In genomic region chr2:167468444-167468843, GRCm38 (mm10) we compare ENCODE assay signal across 12 mouse cellular contexts. TPM values are rescaled to one million over a fixed set of nuclear protein-coding genes. Genes with fewer than 3 reads are reported as not detected.
DNase-seq lines count a peak whose midpoint lies in the region; TF ChIP-seq lines count a peak whose summit lies in the region.
"Had no signal": no experiment of that assay in that cellular context is flagged by ENCODE, and none has a peak within 500 bp of the region (broad histone marks: within the 10 kb centered on the region; RNA-seq: fewer than 3 reads in every experiment).

No protein-coding gene starts in this region.

- H3K79me2 ChIP-seq in CH12.LX (replicated peaks; ENCODE audit: control insufficient read depth, extremely low read depth, insufficient read depth, poor library complexity, severe bottlenecking) (no peaks in the 10 kb centered on the region), macrophage (ENCODE audit: inconsistent target) (no peaks in the 10 kb centered on the region)

- H3K4me3 ChIP-seq in left cerebral cortex, adult 2 months = no peak overlapping the region
- H3K4me3 ChIP-seq in CH12.LX (replicated peaks in 1 of 3; ENCODE audit: low read depth in 2 of 3, low read length in 2 of 3, poor library complexity in 1 of 3) (no peak overlapping the region), ES-E14 (ENCODE audit: insufficient read depth in 1 of 2, low read depth in 1 of 2, low read length in 2 of 2, poor library complexity in 1 of 2, severe bottlenecking in 1 of 2) (no peak overlapping the region), macrophage (ENCODE audit: inconsistent target) (no peak overlapping the region)
- no peak overlapping the region for H3K4me3 ChIP-seq in heart, embryonic 10.5 days
- H3K4me3 ChIP-seq: liver, embryonic 15.5 days; megakaryocyte, embryonic 14.5 days; stomach, embryonic 15.5 days had no signal

- no peak overlapping the region for H3K9ac ChIP-seq in CH12.LX (ENCODE audit: insufficient read depth, low read depth)
- no peak overlapping the region for H3K9ac ChIP-seq in ES-E14 (ENCODE audit: insufficient read depth, low read depth, low read length, poor library complexity, severe bottlenecking)
- H3K9ac ChIP-seq: liver, embryonic 15.5 days; stomach, embryonic 15.5 days had no signal

- no peak; the same call in none of the 2 replicates for TF ChIP-seq RAD21 in CH12.LX (IDR thresholded peaks at IDR 0.05; ENCODE audit: low read depth, low read length)

- H3K4me1 ChIP-seq in CH12.LX (ENCODE audit: control insufficient read depth in 1 of 2, insufficient read depth in 2 of 2) (peaks cover 11 to 30% of the 10 kb centered on the region in 2 experiments), ES-E14 (ENCODE audit: control insufficient read depth in 2 of 2, insufficient read depth in 2 of 2, low read length in 2 of 2, poor library complexity in 1 of 2) (peaks cover 0 to 8% of the 10 kb centered on the region in 2 experiments; a peak in 1 of 4 replicates)
- no peaks in the 10 kb centered on the region for H3K4me1 ChIP-seq in heart, embryonic 10.5 days
- H3K4me1 ChIP-seq: liver, embryonic 15.5 days; stomach, embryonic 15.5 days had no signal

- in situ Hi-C loops in CH12.LX (cut with MboI; ENCODE audit: low pct_ligation_motif_present, low pct_unique_long_range_greater_than_20kb, low sequenced_read_pairs) (no loop called here), ES-E14 (cut with MboI; ENCODE audit: low sequenced_read_pairs in 2 of 2, unreplicated experiment in 2 of 2) (no loop called here)

- DNase-seq in left cerebral cortex, adult 2 months (ENCODE audit: extremely low spot score in 1 of 2, low spot score in 2 of 2) = no peak
- DNase-seq in left cerebral cortex, postnatal 4 days = no peak
- peak; percentile 62 for DNase-seq in CH12.LX (ENCODE audit: extremely low read depth)
- peak; percentile 44 for DNase-seq in ES-E14 (ENCODE audit: low read depth, low spot score)
- DNase-seq in ovary, postnatal 10 days (ENCODE audit: low spot score) = no peak
- no peak for DNase-seq in heart, embryonic 10.5 days (ENCODE audit: low spot score)
- DNase-seq: heart, postnatal 14 days had no signal

- H3K4me2 ChIP-seq in CH12.LX (ENCODE audit: insufficient read depth, low read depth, poor library complexity, severe bottlenecking) = no peak overlapping the region
- H3K4me2 ChIP-seq: liver, embryonic 15.5 days; stomach, embryonic 15.5 days had no signal

- dilution Hi-C loops in CH12.LX (cut with MboI; ENCODE audit: extremely low pct_ligation_motif_present, extremely low pct_unique_long_range_greater_than_20kb, low sequenced_read_pairs) = no loop called here

- peaks cover 76 to 90% of the 10 kb centered on the region in 2 experiments for H3K36me3 ChIP-seq in CH12.LX (replicated peaks in 1 of 2; ENCODE audit: control insufficient read depth in 1 of 2, insufficient read depth in 1 of 2, low read length in 1 of 2)
- H3K36me3 ChIP-seq in ES-E14 (ENCODE audit: control insufficient read depth, insufficient read depth, low read length, poor library complexity, severe bottlenecking) = peaks cover 63% of the 10 kb centered on the region
- peaks cover 38% of the 10 kb centered on the region; the same call in 1 of the 2 replicates for H3K36me3 ChIP-seq in macrophage (ENCODE audit: inconsistent target)
- H3K36me3 ChIP-seq in heart, embryonic 10.5 days = peaks cover 84% of the 10 kb centered on the region

- TF ChIP-seq POLR2A in CH12.LX (IDR thresholded peaks at IDR 0.05; ENCODE audit: low read depth, low read length) = no peak

- 96% methylated on average over 6 of the region's 6 CpGs for WGBS in macrophage (ENCODE audit: missing documents)
- 85% methylated on average over 6 of the region's 6 CpGs for WGBS in heart, embryonic 10.5 days

- no peaks in the 10 kb centered on the region for H3K27me3 ChIP-seq in CH12.LX (replicated peaks)
- no peaks in the 10 kb centered on the region for H3K27me3 ChIP-seq in heart, embryonic 10.5 days (ENCODE audit: insufficient read depth, poor library complexity, severe bottlenecking)
- H3K27me3 ChIP-seq: liver, embryonic 15.5 days; megakaryocyte, embryonic 14.5 days; stomach, embryonic 15.5 days had no signal

- intact Hi-C loops in left cerebral cortex, adult 2 months (cut with DNase I) = no loop called here
- intact Hi-C loops in left cerebral cortex, postnatal 4 days (cut with DNase I) = no loop called here

- no peak for TF ChIP-seq EP300 in CH12.LX (IDR thresholded peaks at IDR 0.05; ENCODE audit: low read length)

- H3K27ac ChIP-seq in left cerebral cortex, adult 2 months = no peak overlapping the region
- H3K27ac ChIP-seq in CH12.LX (ENCODE audit: insufficient read depth, low read depth) = no peak overlapping the region
- no peak overlapping the region for H3K27ac ChIP-seq in ES-E14 (ENCODE audit: insufficient read depth, low read depth, low read length, poor library complexity, severe bottlenecking)
- peak overlapping the region; percentile 86 for H3K27ac ChIP-seq in macrophage
- no peak overlapping the region for H3K27ac ChIP-seq in heart, embryonic 10.5 days
- H3K27ac ChIP-seq: liver, embryonic 15.5 days; stomach, embryonic 15.5 days had no signal

- no peaks in the 10 kb centered on the region for H3K9me3 ChIP-seq in CH12.LX (replicated peaks; ENCODE audit: low read length)
- no peaks in the 10 kb centered on the region for H3K9me3 ChIP-seq in ES-E14 (ENCODE audit: control insufficient read depth, insufficient read depth, low read depth, low read length)
- no peaks in the 10 kb centered on the region for H3K9me3 ChIP-seq in heart, embryonic 10.5 days
- H3K9me3 ChIP-seq: G1E; liver, embryonic 15.5 days; megakaryocyte, embryonic 14.5 days; stomach, embryonic 15.5 days had no signal

- peak; percentile 6; the same call in 1 of the 2 replicates for TF ChIP-seq CTCF in left cerebral cortex, adult 2 months (IDR thresholded peaks at IDR 0.05)
- peak in 1 of 2 experiments; percentile 46; a peak in 2 of 4 replicates for TF ChIP-seq CTCF in CH12.LX (conservative IDR thresholded peaks at IDR 0.05 in 1 of 2, IDR thresholded peaks at IDR 0.05 in 1 of 2; ENCODE audit: low read depth in 2 of 2, low read length in 2 of 2)

TF ChIP-seq in CH12.LX, 34 proteins besides CTCF, POLR2A, EP300 and RAD21 (continues in another document):
- no peak for TF ChIP-seq TCF12 (IDR thresholded peaks at IDR 0.05; ENCODE audit: low read depth, low read length)
- TF ChIP-seq BHLHE40 (IDR thresholded peaks at IDR 0.05; ENCODE audit: low read depth, low read length) = peak; percentile 63
- TF ChIP-seq E2F4 (IDR thresholded peaks at IDR 0.05; ENCODE audit: insufficient replicate concordance, low read depth, low read length) = no peak
- no peak for TF ChIP-seq MAFK (IDR thresholded peaks at IDR 0.05; ENCODE audit: insufficient replicate concordance, low read length)
- no peak for TF ChIP-seq SIN3A (IDR thresholded peaks at IDR 0.05; ENCODE audit: low read length)
- TF ChIP-seq ZMIZ1 (IDR thresholded peaks at IDR 0.05; ENCODE audit: low read depth, low read length) = no peak

TF ChIP-seq in ES-E14, 5 proteins besides CTCF, POLR2A, EP300 and RAD21:
- TF ChIP-seq MAFK (IDR thresholded peaks at IDR 0.05; ENCODE audit: insufficient read depth, low read depth, low read length) (no peak), ZC3H11A (IDR thresholded peaks at IDR 0.05; ENCODE audit: borderline replicate concordance, low read depth, low read length) (no peak), CHD2 (IDR thresholded peaks at IDR 0.05; ENCODE audit: low read depth, low read length) (no peak), HCFC1 (IDR thresholded peaks at IDR 0.05; ENCODE audit: borderline replicate concordance, insufficient read depth, low read length) (no peak)
TF ChIP-seq in ES-E14: peak in this region for 0.

RNA-seq across cellular contexts. Expression of gene Rnf114, which starts 24.0 kb away (rescaled TPM):
- 10 to 100 TPM; 54.9 to 57.3 TPM for total RNA-seq in left cerebral cortex, adult 2 months (2021)
- total RNA-seq in left cerebral cortex, postnatal 4 days (2021) = 10 to 100 TPM; 36.6 to 40.0 TPM
- total RNA-seq in CH12.LX (2012; rRNA removed) (39.2 and 50.4 TPM in 2 replicates), CH12.LX (2014; rRNA removed) (45.3 and 45.6 TPM in 2 replicates), ES-E14 (2012; rRNA removed) (39.3 and 48.1 TPM in 2 replicates)
- polyA plus RNA-seq in CH12.LX (2012; ENCODE audit: insufficient read length, low read depth) (37.6 and 40.8 TPM in 2 replicates), macrophage (2018) (48.9 to 118 TPM (median 85.7 TPM) in 3 replicates)
- 100 to 1,000 TPM in 13 of 26 experiments, 10 to 100 TPM in 13; 38.5 to 171 (median 104) TPM for total RNA-seq in macrophage (2018; cell fraction: chromatin; rRNA removed)
- 100 to 1,000 TPM in 17 of 26 experiments, 10 to 100 TPM in 9; 85.1 to 241 (median 172) TPM for total RNA-seq in macrophage (2018; cell fraction: cytosol; rRNA removed)
- total RNA-seq in macrophage (2018; cell fraction: nucleus; rRNA removed) = 100 to 1,000 TPM in 16 of 26 experiments, 10 to 100 TPM in 10; 55.5 to 206 (median 162) TPM
- 71.2 and 90.0 TPM in 2 replicates for polyA plus RNA-seq in heart, embryonic 10.5 days (2016; fragmentation: Nextera tagmentation; extraction: Ambion mirVana)

RNA-seq across cellular contexts. Expression of gene Spata2, which starts 24.2 kb away (rescaled TPM):
- total RNA-seq in left cerebral cortex, adult 2 months (2021) = 10 to 100 TPM; 78.0 to 79.1 TPM
- total RNA-seq in left cerebral cortex, postnatal 4 days (2021) = 10 to 100 TPM; 53.5 to 58.1 TPM
- total RNA-seq in CH12.LX (2012; rRNA removed) (8.6 and 10.5 TPM in 2 replicates), CH12.LX (2014; rRNA removed) (7.2 and 9.1 TPM in 2 replicates), ES-E14 (2012; rRNA removed) (10.0 and 11.0 TPM in 2 replicates)
- polyA plus RNA-seq in CH12.LX (2012; ENCODE audit: insufficient read length, low read depth) (22.8 and 23.0 TPM in 2 replicates), macrophage (2018) (11.7 to 18.0 TPM (median 14.0 TPM) in 3 replicates)
- total RNA-seq in macrophage (2018; cell fraction: chromatin; rRNA removed) = 10 to 100 TPM; 20.5 to 63.0 (median 40.8) TPM
- total RNA-seq in macrophage (2018; cell fraction: cytosol; rRNA removed) = 10 to 100 TPM; 21.0 to 37.7 (median 25.0) TPM
- 10 to 100 TPM; 23.1 to 53.1 (median 37.8) TPM for total RNA-seq in macrophage (2018; cell fraction: nucleus; rRNA removed)
- 16.5 and 17.4 TPM in 2 replicates for polyA plus RNA-seq in heart, embryonic 10.5 days (2016; fragmentation: Nextera tagmentation; extraction: Ambion mirVana)

RNA-seq across cellular contexts. Expression of gene Slc9a8, which starts 46.9 kb away (rescaled TPM):
- total RNA-seq in left cerebral cortex, adult 2 months (2021) = 10 to 100 TPM; 31.1 to 34.4 TPM
- total RNA-seq in left cerebral cortex, postnatal 4 days (2021) = 10 to 100 TPM; 33.9 to 42.1 TPM
- total RNA-seq in CH12.LX (2012; rRNA removed) = 21.2 and 26.0 TPM in 2 replicates
- total RNA-seq in CH12.LX (2014; rRNA removed) = 12.9 and 14.5 TPM in 2 replicates
- polyA plus RNA-seq in CH12.LX (2012; ENCODE audit: insufficient read length, low read depth) = 20.6 and 25.0 TPM in 2 replicates
- total RNA-seq in ES-E14 (2012; rRNA removed) = 38.6 and 54.4 TPM in 2 replicates
- 100 to 1,000 TPM; 151 to 296 (median 212) TPM for total RNA-seq in macrophage (2018; cell fraction: chromatin; rRNA removed)
- 10 to 100 TPM; 11.3 to 25.3 (median 16.9) TPM for total RNA-seq in macrophage (2018; cell fraction: cytosol; rRNA removed)
- 100 to 1,000 TPM in 23 of 26 experiments, 10 to 100 TPM in 3; 82.7 to 162 (median 126) TPM for total RNA-seq in macrophage (2018; cell fraction: nucleus; rRNA removed)
- polyA plus RNA-seq in macrophage (2018) = 16.4 to 30.0 TPM (median 19.1 TPM) in 3 replicates
- 23.0 and 26.0 TPM in 2 replicates for polyA plus RNA-seq in heart, embryonic 10.5 days (2016; fragmentation: Nextera tagmentation; extraction: Ambion mirVana)

Comparison
In these comparisons a context has a peak if more than half of its experiments do, and no peak if none do; other contexts are left out.
1. DNase-seq: peak in CH12.LX (single experiment) and ES-E14 (single experiment); none in left cerebral cortex, adult 2 months (0 of 2), left cerebral cortex, postnatal 4 days (single experiment), ovary, postnatal 10 days (single experiment) and heart, embryonic 10.5 days (single experiment).